Mouse (Mus musculus) limb, embryonic 13.5 days (tissue): ENCODE data around the gene 3110040M04Rik. TPM values are rescaled to one million over a fixed set of nuclear protein-coding genes. Genes with fewer than 3 reads are reported as not detected.

ENCODE experiments used
- ATAC-seq: fragments of 200-750 bp; cut with Nextera tagmentation; 2 replicates; pipeline ENCODE4 v1.8.0; 2017; ENCODE audit warnings: low read depth, moderate number of reproducible peaks, moderate TSS enrichment; ENCODE audit not compliant: low FRiP score
- H3K27ac ChIP-seq: fragments of 300-500 bp; sonication (generic); 2 replicates; pipeline ENCODE4 v1.5.1; 2015; ENCODE audit warnings: inconsistent platforms, mild to moderate bottlenecking, moderate library complexity
- H3K27me3 ChIP-seq: fragments of 300-500 bp; sonication (generic); 2 replicates; pipeline ENCODE4 v1.6.1; 2015; ENCODE audit warnings: mild to moderate bottlenecking, inconsistent platforms
- H3K36me3 ChIP-seq: fragments of 300-500 bp; sonication (generic); 2 replicates; pipeline ENCODE4 v1.6.1; 2015; ENCODE audit warnings: inconsistent platforms, mild to moderate bottlenecking, moderate library complexity
- H3K4me1 ChIP-seq: fragments of 300-500 bp; sonication (generic); 2 replicates; pipeline ENCODE4 v1.6.1; 2015; ENCODE audit warnings: inconsistent platforms
- H3K4me2 ChIP-seq: fragments of 300-500 bp; sonication (generic); replicated peaks from 2 replicates; pipeline ENCODE4 v1.6.1; 2015; ENCODE audit warnings: inconsistent platforms, mild to moderate bottlenecking, moderate library complexity
- H3K4me3 ChIP-seq: fragments of 300-500 bp; sonication (generic); 2 replicates; pipeline ENCODE4 v1.5.1; 2015; ENCODE audit warnings: moderate library complexity, mild to moderate bottlenecking, inconsistent platforms
- H3K9ac ChIP-seq: fragments of 300-500 bp; sonication (generic); 2 replicates; pipeline ENCODE4 v1.6.1; 2015; ENCODE audit warnings: mild to moderate bottlenecking, inconsistent platforms
- H3K9me3 ChIP-seq: fragments of 300-500 bp; sonication (generic); 2 replicates; pipeline ENCODE4 v1.6.1; 2016; ENCODE audit warnings: inconsistent platforms
- WGBS: fragments of 180-500 bp; shearing (Covaris S2); methylation state at CpG from one replicate; pipeline ENCODE4 v1.1.7; 2015; 5-methylcytosine and 5-hydroxymethylcytosine counted together
- polyA plus RNA-seq: library from polyadenylated mRNA; unstranded; fragments of >200 nt; fragmentation: Nextera tagmentation; extraction: Ambion mirVana; gene quantifications from 2 replicates; pipeline ENCODE4 v1.2.1, GENCODE M21; 2015

3110040M04Rik gene
- polyA plus RNA-seq, 1 experiment from 2014 or later: not detected

DNA sequence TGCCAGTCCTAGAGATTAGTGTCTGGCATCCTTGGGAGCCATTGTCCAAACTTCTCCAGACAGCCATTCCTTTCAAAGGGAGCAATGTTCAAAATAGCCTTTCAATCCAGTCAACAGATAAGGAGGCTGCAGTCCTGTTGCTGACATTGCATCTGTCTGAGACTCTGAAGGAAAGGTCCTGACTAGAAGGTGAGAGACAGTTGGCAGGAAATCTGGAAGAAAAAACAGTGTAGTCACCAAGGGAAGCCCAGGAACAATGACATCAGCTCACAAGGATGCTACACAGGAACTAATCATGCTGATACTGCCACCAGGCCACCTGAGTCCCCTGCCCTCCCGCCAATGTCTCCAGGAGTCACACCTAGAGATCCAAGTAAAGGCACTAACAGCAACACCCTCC is 19.5 kb downstream of the 3110040M04Rik start:
- Histone ChIP-seq H3K27me3 (no peaks in the 10 kb centered on the region), H3K4me3 (no peak overlapping the region), H3K36me3 (no peaks in the 10 kb centered on the region), H3K9ac (no peak overlapping the region), H3K4me1 (no peaks in the 10 kb centered on the region; the same call in 1 of the 2 replicates), H3K4me2 (no peak overlapping the region), H3K27ac (no peak overlapping the region), H3K9me3 (no peaks in the 10 kb centered on the region)
- no peak for ATAC-seq
- WGBS: 71% methylated on average over 1 of the region's 1 CpGs

- no peak for ATAC-seq
- no peaks in the 10 kb centered on the region; the same call in 1 of the 2 replicates for H3K4me1 ChIP-seq
- H3K9ac ChIP-seq: no peak overlapping the region
- no peak overlapping the region for H3K4me3 ChIP-seq
- no peaks in the 10 kb centered on the region for H3K36me3 ChIP-seq
- WGBS: 88% methylated on average over 1 of the region's 1 CpGs
- no peaks in the 10 kb centered on the region for H3K9me3 ChIP-seq
- no peaks in the 10 kb centered on the region for H3K27me3 ChIP-seq
- H3K4me2 ChIP-seq: no peak overlapping the region
- no peak overlapping the region for H3K27ac ChIP-seq
These were observed 20.6 kb downstream of the 3110040M04Rik start for GRCm38 (mm10) chr1:151224536-151224935.

DNA sequence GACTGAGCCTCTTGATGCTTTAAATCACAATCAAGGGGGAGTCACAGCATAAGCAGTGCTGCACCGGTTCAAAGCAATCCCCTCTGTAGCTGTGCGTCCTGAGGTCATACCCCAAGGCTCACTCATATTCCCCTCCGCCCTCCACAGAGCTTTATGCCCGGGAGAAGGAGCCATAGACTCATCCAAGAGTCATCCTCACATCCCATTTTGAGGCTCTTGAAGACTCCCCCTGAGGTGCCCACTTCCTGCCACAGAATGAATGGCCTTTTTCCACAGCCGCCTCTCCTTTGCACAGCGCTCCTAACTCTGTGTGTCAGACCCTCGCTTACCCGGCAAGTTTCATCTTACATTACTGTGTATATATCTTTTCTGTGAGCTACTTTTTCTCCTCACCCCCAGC is 23.6 kb downstream of the 3110040M04Rik start:
- WGBS: 67% methylated on average over 8 of the region's 8 CpGs

DNA sequence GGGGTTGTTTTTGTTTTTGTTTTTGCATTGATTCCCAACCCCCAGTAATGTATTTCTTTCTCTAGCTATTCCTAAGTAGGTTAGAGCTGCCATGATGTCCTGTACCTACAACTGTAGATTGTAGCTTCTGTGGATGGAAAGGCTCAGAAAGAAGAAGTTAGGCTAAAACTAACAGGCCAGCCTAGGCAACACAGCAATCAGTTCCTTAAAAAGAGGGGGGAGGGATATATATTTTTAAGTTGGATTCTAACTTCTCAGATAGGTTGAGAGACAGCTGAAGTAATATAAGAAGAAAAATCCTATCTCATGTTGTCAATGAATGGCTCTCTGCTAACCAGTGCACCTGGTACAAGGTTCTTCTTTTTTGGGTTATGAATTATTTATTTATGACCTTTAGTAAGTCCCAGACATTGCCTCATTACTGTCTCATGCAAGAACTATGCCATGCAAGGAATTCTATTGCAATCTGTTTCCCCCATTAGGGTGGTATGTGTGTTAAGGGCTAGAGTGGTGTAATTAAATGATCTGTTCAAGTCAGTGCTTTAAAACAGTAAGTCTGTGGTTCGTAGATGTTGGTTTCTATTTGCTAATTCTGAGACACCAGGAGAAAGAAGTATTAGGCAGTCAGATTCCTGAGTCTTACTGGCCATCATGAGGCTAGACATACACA is 24.5 kb downstream of the 3110040M04Rik start:
- Histone ChIP-seq H3K9ac (no peak overlapping the region), H3K36me3 (no peaks in the 10 kb centered on the region), H3K4me1 (no peaks in the 10 kb centered on the region; the same call in 1 of the 2 replicates), H3K9me3 (no peaks in the 10 kb centered on the region), H3K27me3 (no peaks in the 10 kb centered on the region), H3K4me2 (no peak overlapping the region), H3K4me3 (no peak overlapping the region), H3K27ac (no peak overlapping the region)
- WGBS: 51% methylated on average over 1 of the region's 1 CpGs
- ATAC-seq: no peak

More for the DNA sequence above, 23.6 kb downstream of the 3110040M04Rik start:
- Histone ChIP-seq H3K27me3 (no peaks in the 10 kb centered on the region), H3K4me1 (no peaks in the 10 kb centered on the region; the same call in 1 of the 2 replicates), H3K4me3 (no peak overlapping the region), H3K27ac (no peak overlapping the region), H3K36me3 (no peaks in the 10 kb centered on the region), H3K4me2 (no peak overlapping the region), H3K9me3 (no peaks in the 10 kb centered on the region), H3K9ac (no peak overlapping the region)
- ATAC-seq: no peak

GRCm38 (mm10) chr1:151232346-151232745 is 28.4 kb downstream of the 3110040M04Rik start:
- no peaks in the 10 kb centered on the region for H3K9me3 ChIP-seq
- H3K4me2 ChIP-seq: no peak overlapping the region
- no peak overlapping the region for H3K9ac ChIP-seq
- 75% methylated on average over 3 of the region's 3 CpGs for WGBS
- no peak overlapping the region for H3K4me3 ChIP-seq
- H3K4me1 ChIP-seq: peaks cover 15% of the 10 kb centered on the region
- H3K36me3 ChIP-seq: no peaks in the 10 kb centered on the region
- H3K27ac ChIP-seq: no peak overlapping the region
- H3K27me3 ChIP-seq: no peaks in the 10 kb centered on the region
- ATAC-seq: no peak

- Histone ChIP-seq H3K27ac (no peak overlapping the region), H3K36me3 (no peaks in the 10 kb centered on the region), H3K4me2 (no peak overlapping the region), H3K4me1 (peaks cover 26% of the 10 kb centered on the region), H3K27me3 (no peaks in the 10 kb centered on the region), H3K4me3 (no peak overlapping the region), H3K9ac (no peak overlapping the region), H3K9me3 (no peaks in the 10 kb centered on the region)
- WGBS: 72% methylated on average over 3 of the region's 3 CpGs
- no peak for ATAC-seq
These were observed 29.8 kb downstream of the 3110040M04Rik start for GRCm38 (mm10) chr1:151233756-151234155.

- Histone ChIP-seq H3K9me3 (no peaks in the 10 kb centered on the region; the same call in 1 of the 2 replicates), H3K36me3 (no peaks in the 10 kb centered on the region), H3K4me3 (no peak overlapping the region), H3K9ac (no peak overlapping the region), H3K4me1 (peaks cover 28% of the 10 kb centered on the region), H3K27ac (no peak overlapping the region; the same call in 1 of the 2 replicates), H3K4me2 (no peak overlapping the region), H3K27me3 (no peaks in the 10 kb centered on the region)
- no peak for ATAC-seq
- WGBS: 63% methylated on average over 2 of the region's 2 CpGs
These were observed 31.7 kb downstream of the 3110040M04Rik start for GRCm38 (mm10) chr1:151235574-151235973.

DNA sequence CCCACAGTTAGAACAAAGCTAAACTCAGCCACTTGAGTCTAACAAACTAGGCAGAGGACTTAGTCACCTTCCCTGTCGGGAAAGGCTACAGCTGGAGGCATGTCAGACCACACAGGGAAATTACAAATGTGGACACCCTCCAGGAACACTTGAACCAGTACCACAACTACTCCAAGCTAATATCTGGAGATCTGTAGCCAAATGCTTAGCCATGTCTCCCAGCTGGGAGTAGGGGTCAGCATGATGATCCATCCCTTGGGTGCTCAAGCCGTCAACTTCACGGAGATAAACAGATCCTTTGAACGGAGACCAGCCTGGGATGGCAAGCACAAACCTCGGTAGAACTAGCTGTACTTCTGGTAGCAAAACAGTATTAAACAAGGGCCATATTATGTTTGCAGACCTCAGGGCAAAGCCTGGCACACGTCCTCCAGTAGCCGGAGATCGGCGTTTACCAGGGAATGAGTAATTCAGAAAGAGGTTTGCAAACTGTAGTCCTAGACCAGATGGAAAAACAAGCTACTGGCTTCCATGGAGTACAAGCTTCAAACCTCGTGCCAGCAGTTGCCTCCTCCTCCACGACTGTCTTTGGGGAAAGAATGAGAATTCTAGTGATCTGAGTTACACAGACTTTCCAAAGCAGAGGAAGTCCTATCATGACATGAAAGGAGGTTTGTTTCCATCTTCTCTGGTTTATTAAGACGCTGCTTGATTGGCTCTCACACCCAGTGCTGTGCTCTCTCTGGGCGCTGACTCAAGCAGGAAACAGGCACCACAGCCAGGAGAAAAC is 32.4 kb downstream of the 3110040M04Rik start:
- Histone ChIP-seq H3K4me2 (0 out of 2 replicates have a peak overlapping the region, but pooled peaks have one; percentile 2), H3K4me1 (peaks cover 28% of the 10 kb centered on the region), H3K9ac (no peak overlapping the region), H3K9me3 (no peaks in the 10 kb centered on the region; the same call in 1 of the 2 replicates), H3K27ac (peak overlapping the region; percentile 77), H3K27me3 (no peaks in the 10 kb centered on the region), H3K36me3 (no peaks in the 10 kb centered on the region), H3K4me3 (no peak overlapping the region)
- no peak for ATAC-seq
- WGBS: 63% methylated on average over 13 of the region's 13 CpGs

DNA sequence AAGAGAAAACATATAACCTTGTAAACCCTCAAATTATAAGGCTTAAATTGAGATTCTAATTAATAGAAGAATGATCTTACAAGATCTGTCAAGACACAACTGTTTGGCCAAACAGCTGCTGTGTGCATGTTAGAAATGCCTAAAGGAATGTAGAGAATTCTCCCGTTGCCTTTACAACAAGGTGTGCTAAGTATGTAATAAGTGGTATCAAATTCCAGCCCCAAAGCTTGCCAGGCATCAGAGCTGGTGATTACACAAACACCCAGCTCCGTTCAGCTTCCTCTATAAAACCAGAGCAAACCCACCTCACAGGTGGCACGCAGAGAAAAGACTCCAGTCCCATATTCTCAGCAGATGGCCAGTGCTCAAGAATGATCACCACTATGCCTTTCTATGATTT is 33.9 kb downstream of the 3110040M04Rik start:
- Histone ChIP-seq H3K27ac (no peak overlapping the region), H3K4me1 (peaks cover 28% of the 10 kb centered on the region), H3K36me3 (no peaks in the 10 kb centered on the region), H3K9ac (no peak overlapping the region), H3K9me3 (peaks cover 2% of the 10 kb centered on the region; the same call in 1 of the 2 replicates), H3K27me3 (no peaks in the 10 kb centered on the region), H3K4me2 (no peak overlapping the region), H3K4me3 (no peak overlapping the region)
- ATAC-seq: 0 out of 2 replicates have a peak, but pooled peaks have one; percentile 51
- 12% methylated on average over 3 of the region's 3 CpGs for WGBS

- Histone ChIP-seq H3K27ac (no peak overlapping the region), H3K27me3 (no peaks in the 10 kb centered on the region), H3K4me1 (peaks cover 6% of the 10 kb centered on the region; the same call in 1 of the 2 replicates), H3K9me3 (peaks cover 2% of the 10 kb centered on the region; the same call in 1 of the 2 replicates), H3K4me3 (no peak overlapping the region), H3K36me3 (no peaks in the 10 kb centered on the region), H3K9ac (no peak overlapping the region), H3K4me2 (no peak overlapping the region)
- ATAC-seq: no peak
- WGBS: 87% methylated on average over 4 of the region's 4 CpGs
These were observed 39.4 kb downstream of the 3110040M04Rik start for GRCm38 (mm10) chr1:151243332-151243731.

DNA sequence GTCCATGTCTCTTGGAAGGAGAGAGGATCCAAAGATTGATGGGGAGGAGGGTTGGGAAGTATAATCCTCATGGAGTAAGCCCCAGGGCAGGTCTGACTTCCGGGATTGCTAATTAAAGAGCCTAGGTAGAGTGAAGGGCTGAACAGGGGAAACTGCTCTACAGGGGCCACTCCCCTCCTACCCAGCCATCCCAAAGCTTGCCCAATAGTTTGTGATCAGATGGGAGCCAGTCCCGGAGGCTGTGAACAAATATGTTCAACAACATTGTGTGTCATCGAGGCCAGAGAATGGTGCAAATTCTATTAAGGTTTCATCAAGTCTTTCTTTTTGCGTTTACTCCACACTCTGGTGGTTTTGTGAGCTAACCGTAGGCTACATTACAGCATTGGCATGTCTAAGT is 40.1 kb downstream of the 3110040M04Rik start:
- Histone ChIP-seq H3K27me3 (no peaks in the 10 kb centered on the region), H3K9ac (no peak overlapping the region)
- 91% methylated on average over 5 of the region's 5 CpGs for WGBS

GRCm38 (mm10) chr1:151244761-151245160 is 40.8 kb downstream of the 3110040M04Rik start:
- 93% methylated on average over 4 of the region's 4 CpGs for WGBS
- ATAC-seq: no peak
- Histone ChIP-seq H3K4me1 (no peaks in the 10 kb centered on the region), H3K4me3 (no peak overlapping the region), H3K9me3 (peaks cover 2% of the 10 kb centered on the region; the same call in 1 of the 2 replicates), H3K4me2 (no peak overlapping the region), H3K9ac (no peak overlapping the region), H3K27me3 (no peaks in the 10 kb centered on the region), H3K36me3 (no peaks in the 10 kb centered on the region), H3K27ac (no peak overlapping the region)

More for the DNA sequence above, 40.1 kb downstream of the 3110040M04Rik start:
- H3K4me3 ChIP-seq: no peak overlapping the region
- H3K9me3 ChIP-seq: peaks cover 2% of the 10 kb centered on the region; the same call in 1 of the 2 replicates
- ATAC-seq: no peak
- no peaks in the 10 kb centered on the region for H3K36me3 ChIP-seq
- H3K4me1 ChIP-seq: no peaks in the 10 kb centered on the region
- no peak overlapping the region for H3K4me2 ChIP-seq
- no peak overlapping the region for H3K27ac ChIP-seq
